Mouse (Mus musculus) ovary, adult 18-20 months (tissue): ENCODE data around the gene Stk40.

Experiments
- DNase-seq: peaks from one replicate; pipeline ENCODE4 v3.0.0; 2022; ENCODE audit warnings: low spot score, mixed read lengths

Gene Stk40

GRCm38 (mm10) chr4:126123309-126124040, 19.7 kb downstream of the Stk40 start:
- DNase-seq = peak; percentile 33

GRCm38 (mm10) chr4:126130502-126130901, 26.7 kb downstream of the Stk40 start:
- DNase-seq = no peak

- no peak for DNase-seq
Measured at GRCm38 (mm10) chr4:126131290-126132121, 27.7 kb downstream of the Stk40 start.

- DNase-seq = no peak
Measured at GRCm38 (mm10) chr4:126132636-126133264, 29.0 kb downstream of the Stk40 start.

- DNase-seq = no peak
Measured at GRCm38 (mm10) chr4:126134236-126134635, 30.5 kb downstream of the Stk40 start.

GRCm38 (mm10) chr4:126134639-126135038, 30.9 kb downstream of the Stk40 start:
- no peak for DNase-seq

GRCm38 (mm10) chr4:126137773-126138172, 34.0 kb downstream of the Stk40 start:
- DNase-seq = no peak

- no peak for DNase-seq
Measured at GRCm38 (mm10) chr4:126141021-126141420, 37.3 kb downstream of the Stk40 start.

GRCm38 (mm10) chr4:126145396-126145795, 41.6 kb downstream of the Stk40 start:
- no peak for DNase-seq

GRCm38 (mm10) chr4:126146974-126147532, 43.3 kb downstream of the Stk40 start:
- DNase-seq = no peak

- peak; percentile 72 for DNase-seq
Measured at GRCm38 (mm10) chr4:126147533-126148160, 43.9 kb downstream of the Stk40 start, which contains the start of gene Eva1b. Gene Eva1b (plus strand): TSS chr4:126147744.

- DNase-seq = peak; percentile 55
Measured at GRCm38 (mm10) chr4:126148161-126148961, 44.6 kb downstream of the Stk40 start.

- no peak for DNase-seq
Measured at GRCm38 (mm10) chr4:126149041-126149676, 45.4 kb downstream of the Stk40 start.

- DNase-seq = no peak
Measured at GRCm38 (mm10) chr4:126149798-126150197, 46.0 kb downstream of the Stk40 start.

GRCm38 (mm10) chr4:126150297-126150948, 46.7 kb downstream of the Stk40 start:
- peak; percentile 77 for DNase-seq

GRCm38 (mm10) chr4:126150949-126151320, 47.2 kb downstream of the Stk40 start:
- DNase-seq = no peak

- no peak for DNase-seq
Measured at GRCm38 (mm10) chr4:126151701-126152440, 48.1 kb downstream of the Stk40 start.

- no peak for DNase-seq
Measured at GRCm38 (mm10) chr4:126152864-126153263, 49.1 kb downstream of the Stk40 start.

GRCm38 (mm10) chr4:126155183-126155582, 51.4 kb downstream of the Stk40 start:
- no peak for DNase-seq
